Mouse (Mus musculus) forebrain, embryonic 12.5 days (tissue): ENCODE measurements around the gene Cntfr. TPM values are rescaled to one million over a fixed set of nuclear protein-coding genes. Genes with fewer than 3 reads are reported as not detected.
A peak's percentile ranks its signal among the peaks of the same experiment; 100 is the strongest.

Source experiments
- ATAC-seq: fragments of 200-750 bp; cut with Nextera tagmentation; 2 replicates; pipeline ENCODE4 v1.8.0; 2017; ENCODE audit warnings: moderate TSS enrichment; ENCODE audit not compliant: low FRiP score
- H3K27ac ChIP-seq: fragments of 300-500 bp; sonication (generic); 2 replicates; pipeline ENCODE4 v1.5.1; 2016; ENCODE audit warnings: mild to moderate bottlenecking
- H3K27me3 ChIP-seq: fragments of 300-500 bp; sonication (generic); 2 replicates; pipeline ENCODE4 v1.6.1; 2016; ENCODE audit warnings: mild to moderate bottlenecking
- H3K36me3 ChIP-seq: fragments of 300-500 bp; sonication (generic); replicated peaks from 2 replicates; pipeline ENCODE4 v1.6.1; 2016; ENCODE audit warnings: mild to moderate bottlenecking
- H3K4me1 ChIP-seq: fragments of 300-500 bp; sonication (generic); 2 replicates; pipeline ENCODE4 v1.6.1; 2016
- H3K4me2 ChIP-seq: fragments of 300-500 bp; sonication (generic); 2 replicates; pipeline ENCODE4 v1.6.1; 2016; ENCODE audit warnings: mild to moderate bottlenecking, moderate library complexity
- H3K4me3 ChIP-seq: fragments of 300-500 bp; sonication (generic); replicated peaks from 2 replicates; pipeline ENCODE4 v1.5.1; 2016; ENCODE audit warnings: mild to moderate bottlenecking
- H3K9ac ChIP-seq: fragments of 300-500 bp; sonication (generic); 2 replicates; pipeline ENCODE4 v1.6.1; 2016; ENCODE audit warnings: mild to moderate bottlenecking
- H3K9me3 ChIP-seq: fragments of 300-500 bp; sonication (generic); 2 replicates; pipeline ENCODE4 v1.6.1; 2016
- WGBS: fragments of 180-500 bp; shearing (Covaris S2); methylation state at CpG from one replicate; pipeline ENCODE4 v1.1.7; 2016; 5-methylcytosine and 5-hydroxymethylcytosine counted together
- polyA plus RNA-seq: library from polyadenylated mRNA; unstranded; fragments of >200 nt; fragmentation: Nextera tagmentation; extraction: Ambion mirVana; gene quantifications from 2 replicates; pipeline ENCODE4 v1.2.1, GENCODE M21; 2016

The Cntfr gene
- polyA plus RNA-seq, 1 experiment from 2014 or later, result 21.9 TPM

DNA sequence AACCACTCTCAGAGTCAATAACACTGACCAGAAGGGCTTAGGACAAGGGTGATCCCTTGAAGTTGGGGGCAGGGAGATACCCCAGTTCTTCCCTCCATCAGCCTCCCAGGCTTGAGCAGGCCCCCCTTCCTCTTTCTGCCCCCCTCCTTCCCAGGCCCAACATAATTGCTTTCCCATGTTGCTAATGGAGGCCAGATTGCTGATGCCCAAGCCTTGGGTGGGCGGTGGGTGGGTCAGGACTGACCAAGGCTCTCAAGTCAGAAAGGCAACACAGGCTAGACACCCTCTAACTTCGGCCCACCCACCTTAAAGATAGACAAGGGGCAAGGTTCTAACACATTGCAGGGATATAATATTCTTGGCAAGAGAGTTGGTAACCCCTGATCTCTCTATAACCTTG lies 41.4 kb downstream of the Cntfr start:
- no peak overlapping the region for H3K4me3 ChIP-seq
- no peak overlapping the region for H3K4me2 ChIP-seq
- H3K27ac ChIP-seq, result 0 out of 2 replicates have a peak overlapping the region, but pooled peaks have one; percentile 19
- no peak for ATAC-seq
- no peak overlapping the region for H3K9ac ChIP-seq
- no peaks in the 10 kb centered on the region for H3K9me3 ChIP-seq
- WGBS, result 85% methylated on average over 2 of the region's 2 CpGs
- H3K27me3 ChIP-seq, result peaks cover 13% of the 10 kb centered on the region; the same call in 1 of the 2 replicates
- peaks cover 29% of the 10 kb centered on the region for H3K36me3 ChIP-seq
- H3K4me1 ChIP-seq, result peaks cover 39% of the 10 kb centered on the region

- 12% methylated on average over 7 of the region's 7 CpGs for WGBS
These were observed 42.7 kb downstream of the Cntfr start for GRCm38 (mm10) chr4:41654217-41654616.

GRCm38 (mm10) chr4:41653730-41654129 lies 43.2 kb downstream of the Cntfr start:
- no peak overlapping the region for H3K4me2 ChIP-seq
- H3K9me3 ChIP-seq, result no peaks in the 10 kb centered on the region
- no peak overlapping the region for H3K4me3 ChIP-seq
- peaks cover 23% of the 10 kb centered on the region for H3K36me3 ChIP-seq
- no peak overlapping the region for H3K9ac ChIP-seq
- peaks cover 24% of the 10 kb centered on the region for H3K4me1 ChIP-seq
- H3K27ac ChIP-seq, result peak overlapping the region; percentile 44
- ATAC-seq, result no peak
- peaks cover 4% of the 10 kb centered on the region; the same call in 1 of the 2 replicates for H3K27me3 ChIP-seq
- 65% methylated on average over 6 of the region's 6 CpGs for WGBS

More at GRCm38 (mm10) chr4:41654217-41654616, 42.7 kb downstream of the Cntfr start:
- peak; percentile 18; the same call in 1 of the 2 replicates for ATAC-seq
- Histone ChIP-seq H3K27me3 (peaks cover 9% of the 10 kb centered on the region; the same call in 1 of the 2 replicates), H3K4me3 (no peak overlapping the region), H3K27ac (peak overlapping the region; percentile 44), H3K9me3 (no peaks in the 10 kb centered on the region), H3K36me3 (peaks cover 23% of the 10 kb centered on the region), H3K4me2 (no peak overlapping the region), H3K4me1 (peaks cover 26% of the 10 kb centered on the region), H3K9ac (no peak overlapping the region)

DNA sequence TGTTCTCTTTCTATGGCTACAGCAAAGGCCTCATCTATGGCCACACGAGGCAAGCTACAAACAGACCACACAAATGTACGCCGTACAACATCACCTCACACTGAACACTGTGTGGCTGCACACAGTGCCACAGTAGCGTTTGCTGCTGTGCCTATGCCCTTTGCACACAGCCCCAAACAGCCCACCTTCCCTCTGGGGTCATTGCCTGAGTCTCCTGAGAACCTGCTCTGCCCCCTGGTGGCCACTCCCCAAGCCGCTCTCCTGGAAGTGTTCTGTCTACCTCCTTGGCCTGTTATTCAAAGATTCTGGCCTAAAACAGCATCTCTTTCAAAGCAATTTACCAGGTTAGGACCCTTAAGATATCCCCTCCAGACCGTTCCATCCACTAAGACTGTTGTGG lies 43.6 kb downstream of the Cntfr start:
- Histone ChIP-seq H3K27me3 (peaks cover 2% of the 10 kb centered on the region; the same call in 1 of the 2 replicates), H3K36me3 (peaks cover 22% of the 10 kb centered on the region), H3K4me2 (no peak overlapping the region), H3K9ac (0 out of 2 replicates have a peak overlapping the region, but pooled peaks have one; percentile 12), H3K27ac (peak overlapping the region; percentile 44; the same call in 1 of the 2 replicates), H3K9me3 (no peaks in the 10 kb centered on the region), H3K4me3 (no peak overlapping the region), H3K4me1 (peaks cover 24% of the 10 kb centered on the region)
- ATAC-seq, result no peak
- WGBS, result 34% methylated on average over 6 of the region's 6 CpGs

DNA sequence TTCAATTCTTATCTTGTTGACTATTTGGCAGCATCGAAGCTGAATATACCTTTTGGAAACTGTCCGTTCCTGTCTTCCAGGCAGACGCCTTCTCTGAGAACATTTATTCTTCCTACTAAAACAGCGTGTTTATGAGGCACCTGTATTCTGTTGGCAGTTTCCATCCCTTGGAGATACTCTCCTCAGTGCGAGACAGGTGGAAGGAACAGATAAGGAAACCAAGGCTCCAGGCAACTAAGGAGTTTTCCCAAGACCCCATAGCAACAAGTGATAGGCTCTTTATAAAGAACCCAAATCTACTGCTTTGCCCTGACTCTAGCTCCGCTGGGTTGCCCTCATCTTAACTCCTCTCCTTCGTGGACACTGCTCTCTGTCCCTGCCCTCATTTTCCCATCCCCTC lies 48.3 kb downstream of the Cntfr start:
- no peak overlapping the region for H3K4me3 ChIP-seq
- peaks cover 17% of the 10 kb centered on the region for H3K4me1 ChIP-seq
- 0 out of 2 replicates have a peak overlapping the region, but pooled peaks have one; percentile 21 for H3K9ac ChIP-seq
- no peaks in the 10 kb centered on the region for H3K36me3 ChIP-seq
- no peak overlapping the region for H3K4me2 ChIP-seq
- peaks cover 2% of the 10 kb centered on the region; the same call in 1 of the 2 replicates for H3K27me3 ChIP-seq
- 62% methylated on average over 7 of the region's 7 CpGs for WGBS
- no peak for ATAC-seq
- no peak overlapping the region for H3K27ac ChIP-seq
- no peaks in the 10 kb centered on the region for H3K9me3 ChIP-seq

DNA sequence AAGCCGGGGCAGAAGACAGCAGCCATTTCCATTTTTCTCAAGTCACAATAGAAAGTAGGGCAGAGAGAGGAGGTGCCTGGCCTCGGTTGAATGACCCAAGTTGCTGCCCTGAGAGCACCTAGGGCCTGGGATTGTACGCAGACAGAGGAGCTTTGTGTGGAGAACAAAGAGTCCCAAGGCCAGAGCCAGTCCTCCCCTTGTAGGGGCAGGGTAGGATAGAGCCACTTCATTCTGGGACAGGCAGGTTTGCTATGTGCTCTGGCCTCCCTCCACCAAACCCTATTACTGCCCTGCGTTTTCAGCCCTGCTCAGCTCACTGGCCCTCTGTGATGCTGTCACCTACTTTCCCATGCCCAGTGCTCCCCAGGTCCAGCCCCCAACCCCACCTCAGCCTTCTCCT lies 48.7 kb downstream of the Cntfr start:
- Histone ChIP-seq H3K4me1 (peaks cover 15% of the 10 kb centered on the region), H3K27me3 (peaks cover under 1% of the 10 kb centered on the region; the same call in 1 of the 2 replicates), H3K27ac (no peak overlapping the region), H3K9ac (0 out of 2 replicates have a peak overlapping the region, but pooled peaks have one; percentile 21), H3K36me3 (no peaks in the 10 kb centered on the region), H3K9me3 (no peaks in the 10 kb centered on the region), H3K4me3 (no peak overlapping the region), H3K4me2 (no peak overlapping the region)
- no peak for ATAC-seq
- 11% methylated on average over 4 of the region's 4 CpGs for WGBS

GRCm38 (mm10) chr4:41645488-41645887 lies 51.4 kb downstream of the Cntfr start:
- H3K9ac ChIP-seq, result no peak overlapping the region
- H3K36me3 ChIP-seq, result no peaks in the 10 kb centered on the region
- no peak overlapping the region for H3K4me3 ChIP-seq
- H3K27ac ChIP-seq, result no peak overlapping the region
- no peak overlapping the region for H3K4me2 ChIP-seq
- peaks cover 4% of the 10 kb centered on the region; the same call in 1 of the 2 replicates for H3K27me3 ChIP-seq
- no peaks in the 10 kb centered on the region for H3K9me3 ChIP-seq
- H3K4me1 ChIP-seq, result peaks cover 20% of the 10 kb centered on the region
- ATAC-seq, result no peak
- 37% methylated on average over 5 of the region's 5 CpGs for WGBS

DNA sequence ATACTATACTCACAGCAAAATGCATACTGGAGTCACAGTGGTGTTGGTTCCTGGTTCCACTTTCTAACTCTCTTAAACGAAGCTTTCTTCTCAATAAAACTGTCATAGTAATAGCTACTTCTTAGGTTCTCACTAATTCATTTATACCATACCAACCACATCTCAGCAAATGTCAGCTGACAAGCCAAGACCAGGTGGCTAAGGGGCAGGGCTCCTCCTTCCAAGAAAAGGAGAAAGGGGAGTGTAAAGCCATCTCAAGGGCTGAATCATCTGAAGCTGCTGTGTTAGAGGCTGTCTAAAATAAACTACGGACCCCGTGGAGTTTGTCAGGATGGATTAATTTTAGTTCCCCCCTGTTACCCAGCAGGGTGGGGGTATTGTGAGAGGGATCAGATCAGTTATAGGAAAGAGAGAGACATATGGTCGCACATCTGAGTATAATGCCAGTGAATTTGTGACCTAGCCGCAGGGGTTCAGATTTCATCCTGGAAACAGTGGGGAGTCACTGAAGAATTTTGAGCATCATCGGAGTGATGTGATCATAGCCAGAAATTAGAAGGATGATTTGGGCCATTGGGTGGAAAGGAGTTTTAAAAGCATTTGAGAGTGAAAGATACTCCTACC lies 55.6 kb downstream of the Cntfr start:
- no peak for ATAC-seq
- peaks cover 35% of the 10 kb centered on the region for H3K4me1 ChIP-seq
- 0 out of 2 replicates have a peak, but pooled peaks cover 17% of the 10 kb centered on the region for H3K27me3 ChIP-seq
- H3K36me3 ChIP-seq, result peaks cover 8% of the 10 kb centered on the region
- WGBS, result 78% methylated on average over 6 of the region's 6 CpGs
- H3K4me3 ChIP-seq, result no peak overlapping the region
- no peaks in the 10 kb centered on the region for H3K9me3 ChIP-seq
- no peak overlapping the region for H3K9ac ChIP-seq
- no peak overlapping the region for H3K4me2 ChIP-seq
- no peak overlapping the region for H3K27ac ChIP-seq

DNA sequence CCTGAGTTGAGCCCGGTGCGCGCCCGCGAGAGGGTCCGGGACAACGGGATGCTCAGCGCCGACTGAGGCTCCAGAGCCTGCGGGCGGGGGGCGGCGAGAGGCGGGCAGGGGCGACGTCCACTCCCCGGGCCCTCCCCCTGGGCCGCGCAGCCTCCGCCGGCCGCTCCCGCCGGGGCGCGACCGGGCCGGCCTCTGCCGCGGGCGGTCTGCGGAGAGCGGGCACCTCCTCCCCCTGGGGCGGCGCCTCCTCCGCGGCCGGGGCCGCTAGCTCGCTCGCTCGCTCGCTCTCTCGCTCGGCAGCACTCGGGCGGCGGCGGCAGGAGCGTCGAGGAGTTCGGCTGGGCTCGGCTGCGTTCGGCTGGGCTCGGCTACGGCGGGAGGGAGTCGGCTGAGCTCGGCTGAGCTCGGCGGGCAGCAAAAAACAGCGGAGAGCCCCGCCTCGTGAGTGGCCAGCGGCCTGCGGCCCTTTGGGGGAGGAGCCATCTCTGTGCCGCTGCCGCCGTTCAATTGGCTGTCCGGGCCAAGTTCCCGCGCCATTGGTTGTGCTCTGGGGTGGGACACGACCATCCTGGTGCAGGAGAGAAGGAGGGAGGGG lies 56.9 kb downstream of the Cntfr start, which contains the start of gene Enho:
Gene Enho (minus strand): TSS at position 412 of the 595 bp plus-strand sequence.
- WGBS, result under 1% methylated on average over 57 of the region's 74 CpGs
- peak; percentile 94 for ATAC-seq
- Histone ChIP-seq H3K4me3 (peak within 1 kb of the TSS; percentile 77), H3K27ac (peak within 1 kb of the TSS; percentile 88), H3K9me3 (no peaks in the 10 kb centered on the region), H3K9ac (peak within 1 kb of the TSS; percentile 94), H3K27me3 (0 out of 2 replicates have a peak, but pooled peaks cover 17% of the 10 kb centered on the region), H3K4me1 (peaks cover 48% of the 10 kb centered on the region), H3K36me3 (peaks cover 8% of the 10 kb centered on the region), H3K4me2 (peak within 1 kb of the TSS; percentile 81)

DNA sequence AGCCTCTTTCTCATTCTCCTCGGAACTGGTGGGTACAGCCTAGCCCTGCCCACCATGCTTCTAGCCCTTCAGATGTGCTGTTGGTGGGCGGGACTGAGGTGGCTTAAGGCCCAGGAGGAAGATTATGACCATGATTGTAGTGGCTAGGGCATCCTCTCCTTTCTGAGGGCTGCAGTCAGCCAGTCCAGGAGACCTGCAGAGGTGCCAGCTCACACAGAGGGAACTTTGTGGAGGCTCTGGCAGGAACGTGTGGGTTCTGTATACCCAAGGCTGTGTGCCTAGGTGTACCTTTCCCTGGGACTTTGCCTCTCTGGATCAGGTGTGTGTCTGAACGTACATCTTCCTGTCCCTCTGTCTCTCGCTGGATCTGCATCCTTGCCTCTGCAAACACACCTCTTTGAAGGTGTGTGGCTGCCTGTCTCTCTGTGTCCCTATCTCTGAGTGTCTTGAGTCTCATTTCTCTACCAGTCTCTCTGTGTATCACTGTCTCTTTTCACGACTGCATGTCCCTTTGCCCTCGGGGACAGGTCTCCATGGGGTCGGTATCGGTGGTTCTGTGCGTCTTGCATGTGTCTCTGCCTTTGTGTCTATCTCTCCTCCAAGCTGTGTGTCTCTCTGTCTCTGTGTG lies 57.6 kb downstream of the Cntfr start:
- 10% methylated on average over 10 of the region's 10 CpGs for WGBS
- ATAC-seq, result no peak
- Histone ChIP-seq H3K4me3 (peak overlapping the region; percentile 77), H3K4me2 (peak overlapping the region; percentile 81), H3K36me3 (peaks cover 8% of the 10 kb centered on the region), H3K9me3 (no peaks in the 10 kb centered on the region), H3K4me1 (peaks cover 53% of the 10 kb centered on the region), H3K27ac (peak overlapping the region; percentile 88), H3K9ac (peak overlapping the region; percentile 94), H3K27me3 (0 out of 2 replicates have a peak, but pooled peaks cover 20% of the 10 kb centered on the region)

DNA sequence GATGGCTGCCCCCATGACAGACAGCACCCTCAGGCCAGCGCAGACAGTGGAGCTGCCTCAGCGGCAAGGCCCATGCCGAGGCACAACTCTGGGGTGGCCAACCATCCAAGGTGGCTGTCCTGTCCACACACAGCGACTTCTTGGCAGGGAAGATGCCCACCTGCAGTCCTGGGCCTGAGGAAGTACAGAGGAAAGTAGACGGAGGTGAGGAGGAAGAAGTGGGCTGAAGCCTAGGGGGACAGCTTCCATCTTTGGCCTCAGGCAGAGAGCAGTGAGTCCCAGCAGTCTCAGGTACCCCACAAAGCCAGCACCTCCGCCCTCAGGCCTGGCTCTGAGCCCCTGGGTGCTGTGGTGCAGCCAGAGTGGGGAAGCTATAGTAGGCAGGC lies 58.1 kb downstream of the Cntfr start:
- H3K4me1 ChIP-seq, result peaks cover 58% of the 10 kb centered on the region
- H3K4me2 ChIP-seq, result peak overlapping the region; percentile 81
- peaks cover 8% of the 10 kb centered on the region for H3K36me3 ChIP-seq
- no peak for ATAC-seq
- no peaks in the 10 kb centered on the region for H3K9me3 ChIP-seq
- H3K9ac ChIP-seq, result peak overlapping the region; percentile 94
- H3K27ac ChIP-seq, result no peak overlapping the region
- H3K27me3 ChIP-seq, result 0 out of 2 replicates have a peak, but pooled peaks cover 20% of the 10 kb centered on the region
- H3K4me3 ChIP-seq, result peak overlapping the region; percentile 77
- WGBS, result 85% methylated on average over 6 of the region's 6 CpGs

- Histone ChIP-seq H3K4me1 (peaks cover 61% of the 10 kb centered on the region), H3K9me3 (no peaks in the 10 kb centered on the region), H3K4me3 (peak overlapping the region; percentile 77; the same call in 1 of the 2 replicates), H3K4me2 (peak overlapping the region; percentile 81), H3K27me3 (0 out of 2 replicates have a peak, but pooled peaks cover 20% of the 10 kb centered on the region), H3K9ac (0 out of 2 replicates have a peak overlapping the region, but pooled peaks have one; percentile 8), H3K27ac (no peak overlapping the region), H3K36me3 (peaks cover 8% of the 10 kb centered on the region)
- 94% methylated on average over 10 of the region's 10 CpGs for WGBS
- ATAC-seq, result no peak
These were observed 58.6 kb downstream of the Cntfr start for GRCm38 (mm10) chr4:41638186-41638731.
